In the genomic region with DNA sequence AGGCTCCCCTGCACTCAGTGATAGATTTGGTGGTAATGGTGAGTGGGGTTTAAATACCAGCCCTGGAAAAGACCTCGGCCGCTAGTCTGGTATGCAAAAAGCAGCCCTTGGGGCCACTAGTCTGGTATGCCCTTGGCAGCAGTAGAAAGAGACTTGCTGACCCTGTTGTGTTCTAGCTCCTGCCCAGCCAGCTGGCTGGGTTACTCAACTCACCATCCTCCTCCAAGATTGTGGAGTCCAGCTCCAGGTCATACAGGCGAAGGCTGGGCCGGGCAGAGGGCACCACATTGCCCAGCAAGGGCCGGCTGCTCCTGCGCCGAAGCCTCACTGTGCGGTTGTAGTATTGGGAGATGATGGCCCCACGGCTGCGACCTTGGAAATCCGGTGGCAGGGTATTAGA, we compare ENCODE assay signal across 17 mouse cellular contexts. TPM values are rescaled to one million over a fixed set of nuclear protein-coding genes. Genes with fewer than 3 reads are reported as not detected.
DNase-seq lines count a peak whose midpoint lies in the region; ATAC-seq and TF ChIP-seq lines count a peak whose summit lies in the region.
"Had no signal": no experiment of that assay in that cellular context is flagged by ENCODE, and none has a peak within 500 bp of the region (broad histone marks: within the 10 kb centered on the region; RNA-seq: fewer than 3 reads in every experiment).

No protein-coding gene starts in this region.

- peak overlapping the region; percentile 97; the same call in 1 of the 2 replicates for H3K27ac ChIP-seq in heart, postnatal 0 days (ENCODE audit: low read depth)
- no peak overlapping the region for H3K27ac ChIP-seq in kidney, embryonic 15.5 days
- H3K27ac ChIP-seq in liver, embryonic 13.5 days = peak overlapping the region; percentile 100
- H3K27ac ChIP-seq: neural tube, embryonic 15.5 days had no signal

- H3K9ac ChIP-seq in heart, postnatal 0 days (replicated peaks; ENCODE audit: low read depth, low read length) = no peak overlapping the region
- no peak overlapping the region for H3K9ac ChIP-seq in kidney, embryonic 15.5 days
- H3K9ac ChIP-seq in liver, embryonic 13.5 days = peak overlapping the region; percentile 97
- H3K9ac ChIP-seq: embryonic facial prominence, embryonic 15.5 days; neural tube, embryonic 15.5 days had no signal

- ATAC-seq in heart, postnatal 0 days (ENCODE audit: insufficient read depth, low read depth) = no peak
- ATAC-seq in megakaryocyte, adult 5-6 weeks (ENCODE audit: poor library complexity, severe bottlenecking) = no peak
- no peak for ATAC-seq in kidney, embryonic 15.5 days (replicated peaks; ENCODE audit: low FRiP score)
- ATAC-seq in liver, embryonic 13.5 days (ENCODE audit: low read depth) = no peak
- ATAC-seq: CD4-positive, CD25-positive, alpha-beta regulatory T cell, adult 4 months had no signal

- H3K4me2 ChIP-seq in heart, postnatal 0 days (ENCODE audit: low read depth, low read length) = no peak overlapping the region
- H3K4me2 ChIP-seq in kidney, embryonic 15.5 days = peak overlapping the region; percentile 99; the same call in 1 of the 2 replicates
- H3K4me2 ChIP-seq in liver, embryonic 13.5 days = peak overlapping the region; percentile 98
- H3K4me2 ChIP-seq: neural tube, embryonic 15.5 days had no signal

- no peak for TF ChIP-seq EP300 in heart, postnatal 0 days (IDR thresholded peaks at IDR 0.05; ENCODE audit: low read depth)

- no peaks in the 10 kb centered on the region for H3K27me3 ChIP-seq in heart, postnatal 0 days (ENCODE audit: control insufficient read depth, insufficient read depth, low read length)
- no peaks in the 10 kb centered on the region for H3K27me3 ChIP-seq in megakaryocyte, embryonic 14.5 days (replicated peaks)
- H3K27me3 ChIP-seq in kidney, embryonic 15.5 days = 0 out of 2 replicates have a peak, but pooled peaks cover 2% of the 10 kb centered on the region
- H3K27me3 ChIP-seq in liver, embryonic 13.5 days = no peaks in the 10 kb centered on the region
- H3K27me3 ChIP-seq: embryonic facial prominence, embryonic 15.5 days had no signal

- H3K36me3 ChIP-seq in heart, postnatal 0 days (replicated peaks; ENCODE audit: control insufficient read depth, insufficient read depth, low read length) = peaks cover 36% of the 10 kb centered on the region
- peaks cover 60% of the 10 kb centered on the region for H3K36me3 ChIP-seq in megakaryocyte, embryonic 14.5 days (replicated peaks; ENCODE audit: low read length)
- peaks cover 46% of the 10 kb centered on the region for H3K36me3 ChIP-seq in kidney, embryonic 15.5 days
- peaks cover 58% of the 10 kb centered on the region for H3K36me3 ChIP-seq in liver, embryonic 13.5 days
- H3K36me3 ChIP-seq: neural tube, embryonic 15.5 days had no signal

- no peaks in the 10 kb centered on the region for H3K9me3 ChIP-seq in heart, postnatal 0 days (replicated peaks; ENCODE audit: control insufficient read depth, low read length)
- no peaks in the 10 kb centered on the region for H3K9me3 ChIP-seq in megakaryocyte, embryonic 14.5 days
- no peaks in the 10 kb centered on the region for H3K9me3 ChIP-seq in kidney, embryonic 15.5 days (replicated peaks)
- H3K9me3 ChIP-seq in liver, embryonic 13.5 days (replicated peaks) = no peaks in the 10 kb centered on the region
- H3K9me3 ChIP-seq: embryonic facial prominence, embryonic 15.5 days; neural tube, embryonic 15.5 days had no signal

- H3K4me1 ChIP-seq in heart, postnatal 0 days (ENCODE audit: control insufficient read depth, insufficient read depth) = peaks cover 30% of the 10 kb centered on the region
- H3K4me1 ChIP-seq in megakaryocyte, embryonic 14.5 days = peaks cover 97% of the 10 kb centered on the region
- peaks cover 56% of the 10 kb centered on the region for H3K4me1 ChIP-seq in kidney, embryonic 15.5 days
- H3K4me1 ChIP-seq in liver, embryonic 13.5 days (replicated peaks) = peaks cover 65% of the 10 kb centered on the region

- H3K4me3 ChIP-seq in heart, postnatal 0 days (ENCODE audit: low read depth, low read length) = no peak overlapping the region
- peak overlapping the region; percentile 97 for H3K4me3 ChIP-seq in megakaryocyte, embryonic 14.5 days (replicated peaks)
- no peak overlapping the region for H3K4me3 ChIP-seq in kidney, embryonic 15.5 days (replicated peaks)
- H3K4me3 ChIP-seq in liver, embryonic 13.5 days (replicated peaks) = peak overlapping the region; percentile 96
- H3K4me3 ChIP-seq: embryonic facial prominence, embryonic 15.5 days; neural tube, embryonic 15.5 days had no signal

- 89% methylated on average over 11 of the region's 11 CpGs for WGBS in heart, postnatal 0 days
- WGBS in kidney, embryonic 15.5 days = 92% methylated on average over 11 of the region's 11 CpGs
- WGBS in liver, embryonic 13.5 days (ENCODE audit: insufficient replicate concordance) = 91% methylated on average over 11 of the region's 11 CpGs

- DNase-seq in heart, postnatal 0 days (ENCODE audit: low spot score) = no peak
- DNase-seq in heart, adult 9 months (ENCODE audit: low spot score in 2 of 2) = no peak
- no peak for DNase-seq in liver, embryonic 13.5 days
- no peak for DNase-seq in layer of hippocampus, postnatal 10 days (ENCODE audit: low spot score in 2 of 2)
- DNase-seq in spleen, postnatal 36 days (ENCODE audit: low spot score in 2 of 2) = no peak
- DNase-seq: gastrocnemius, postnatal 36 days; heart, postnatal 10 days; left cerebral cortex, postnatal 4 days had no signal

- TF ChIP-seq CTCF in heart, postnatal 0 days (IDR thresholded peaks at IDR 0.05; ENCODE audit: low read depth) = no peak

RNA-seq across cellular contexts. Expression of a gene that starts 3.8 kb away (rescaled TPM):
- total RNA-seq in heart, postnatal 0 days (2014; rRNA removed; ENCODE audit: low replicate concordance) = 2.6 and 8.7 TPM in 2 replicates
- polyA plus RNA-seq in heart, postnatal 0 days (2015; fragmentation: Nextera tagmentation; extraction: Ambion mirVana) = 1.4 and 2.3 TPM in 2 replicates
- polyA plus RNA-seq in megakaryocyte, embryonic 14.5 days (2012; ENCODE audit: insufficient read depth, low replicate concordance) = 104 and 477 TPM in 2 replicates
- total RNA-seq in megakaryocyte, adult 5-6 weeks (2015) = 8.6 and 11.7 TPM in 2 replicates
- total RNA-seq in megakaryocyte, adult 5-6 weeks (2017) = 4.3 and 7.4 TPM in 2 replicates
- 2.7 and 3.6 TPM in 2 replicates for polyA plus RNA-seq in kidney, embryonic 15.5 days (2015; fragmentation: Nextera tagmentation; extraction: Ambion mirVana)
- 16.0 and 16.2 TPM in 2 replicates for polyA plus RNA-seq in liver, embryonic 13.5 days (2015; fragmentation: Nextera tagmentation; extraction: Ambion mirVana)
- 1 to 10 TPM in 1 of 2 experiments, under 1 TPM in 1; 0.60 to 1.5 TPM for total RNA-seq in layer of hippocampus, postnatal 10 days (2021)

RNA-seq across cellular contexts. Expression of a gene that starts 4.0 kb away (rescaled TPM):
- 23.4 and 31.8 TPM in 2 replicates for total RNA-seq in heart, postnatal 0 days (2014; rRNA removed; ENCODE audit: low replicate concordance)
- 16.3 and 20.4 TPM in 2 replicates for polyA plus RNA-seq in heart, postnatal 0 days (2015; fragmentation: Nextera tagmentation; extraction: Ambion mirVana)
- polyA plus RNA-seq in megakaryocyte, embryonic 14.5 days (2012; ENCODE audit: insufficient read depth, low replicate concordance) = 78.2 and 118 TPM in 2 replicates
- total RNA-seq in megakaryocyte, adult 5-6 weeks (2015) = 74.3 and 79.6 TPM in 2 replicates
- 17.4 and 18.5 TPM in 2 replicates for total RNA-seq in megakaryocyte, adult 5-6 weeks (2017)
- 36.2 and 37.5 TPM in 2 replicates for polyA plus RNA-seq in kidney, embryonic 15.5 days (2015; fragmentation: Nextera tagmentation; extraction: Ambion mirVana)
- 53.0 and 53.7 TPM in 2 replicates for polyA plus RNA-seq in liver, embryonic 13.5 days (2015; fragmentation: Nextera tagmentation; extraction: Ambion mirVana)
- 1 to 10 TPM; 5.5 to 5.9 TPM for total RNA-seq in layer of hippocampus, postnatal 10 days (2021)

RNA-seq across cellular contexts. Expression of a gene that starts 19.4 kb away (rescaled TPM):
- not detected in 2 replicates for total RNA-seq in heart, postnatal 0 days (2014; rRNA removed; ENCODE audit: low replicate concordance)
- not detected in 2 replicates for polyA plus RNA-seq in heart, postnatal 0 days (2015; fragmentation: Nextera tagmentation; extraction: Ambion mirVana)
- 17.2 and 27.7 TPM in 2 replicates for polyA plus RNA-seq in megakaryocyte, embryonic 14.5 days (2012; ENCODE audit: insufficient read depth, low replicate concordance)
- total RNA-seq in megakaryocyte, adult 5-6 weeks (2015) = 0.60 TPM in 1 of 2 replicates, not detected in the other
- 0.53 TPM in 1 of 2 replicates, not detected in the other for total RNA-seq in megakaryocyte, adult 5-6 weeks (2017)
- 0.36 and 1.7 TPM in 2 replicates for polyA plus RNA-seq in kidney, embryonic 15.5 days (2015; fragmentation: Nextera tagmentation; extraction: Ambion mirVana)
- polyA plus RNA-seq in liver, embryonic 13.5 days (2015; fragmentation: Nextera tagmentation; extraction: Ambion mirVana) = 78.8 and 85.7 TPM in 2 replicates
- not detected for total RNA-seq in layer of hippocampus, postnatal 10 days (2021)
- total RNA-seq: gastrocnemius, postnatal 36 days; heart, postnatal 10 days; left cerebral cortex, postnatal 4 days; midbrain, postnatal 0 days had no signal
- polyA plus RNA-seq: macrophage; midbrain, postnatal 0 days; neural tube, embryonic 15.5 days; urinary bladder, adult 2 months had no signal

RNA-seq across cellular contexts. Expression of a gene that starts 31.4 kb away (rescaled TPM):
- 2.6 TPM in 1 of 2 replicates, not detected in the other for total RNA-seq in heart, postnatal 0 days (2014; rRNA removed; ENCODE audit: low replicate concordance)
- 0.52 and 0.68 TPM in 2 replicates for polyA plus RNA-seq in heart, postnatal 0 days (2015; fragmentation: Nextera tagmentation; extraction: Ambion mirVana)
- not detected in 2 replicates for polyA plus RNA-seq in megakaryocyte, embryonic 14.5 days (2012; ENCODE audit: insufficient read depth, low replicate concordance)
- total RNA-seq in megakaryocyte, adult 5-6 weeks (2015) = 1.1 and 2.2 TPM in 2 replicates
- 1.1 TPM in 1 of 2 replicates, not detected in the other for total RNA-seq in megakaryocyte, adult 5-6 weeks (2017)
- polyA plus RNA-seq in kidney, embryonic 15.5 days (2015; fragmentation: Nextera tagmentation; extraction: Ambion mirVana) = 0.54 and 0.91 TPM in 2 replicates
- polyA plus RNA-seq in liver, embryonic 13.5 days (2015; fragmentation: Nextera tagmentation; extraction: Ambion mirVana) = 0.30 TPM in 1 of 2 replicates, not detected in the other
- total RNA-seq in layer of hippocampus, postnatal 10 days (2021) = 1 to 10 TPM; 3.4 to 3.5 TPM
- total RNA-seq: midbrain, postnatal 0 days had no signal
- polyA plus RNA-seq: urinary bladder, adult 2 months had no signal

RNA-seq across cellular contexts. Expression of a gene that starts 31.4 kb away (rescaled TPM):
- total RNA-seq in heart, postnatal 0 days (2014; rRNA removed; ENCODE audit: low replicate concordance) = 151 TPM in 2 replicates
- polyA plus RNA-seq in heart, postnatal 0 days (2015; fragmentation: Nextera tagmentation; extraction: Ambion mirVana) = 95.2 and 105 TPM in 2 replicates
- polyA plus RNA-seq in megakaryocyte, embryonic 14.5 days (2012; ENCODE audit: insufficient read depth, low replicate concordance) = 89.2 and 120 TPM in 2 replicates
- 225 and 241 TPM in 2 replicates for total RNA-seq in megakaryocyte, adult 5-6 weeks (2015)
- 163 and 176 TPM in 2 replicates for total RNA-seq in megakaryocyte, adult 5-6 weeks (2017)
- polyA plus RNA-seq in kidney, embryonic 15.5 days (2015; fragmentation: Nextera tagmentation; extraction: Ambion mirVana) = 78.0 and 80.5 TPM in 2 replicates
- 50.5 and 55.3 TPM in 2 replicates for polyA plus RNA-seq in liver, embryonic 13.5 days (2015; fragmentation: Nextera tagmentation; extraction: Ambion mirVana)
- 10 to 100 TPM; 11.3 to 12.3 TPM for total RNA-seq in layer of hippocampus, postnatal 10 days (2021)

Comparison
In these comparisons a context has a peak if more than half of its experiments do, and no peak if none do; other contexts are left out.
1. H3K4me3 ChIP-seq: peak in megakaryocyte, embryonic 14.5 days (single experiment) and liver, embryonic 13.5 days (single experiment); none in heart, postnatal 0 days (single experiment) and kidney, embryonic 15.5 days (single experiment).